Mouse (Mus musculus) C2C12 (cell line): Measurements from ENCODE around the gene H2afy2. TPM values are rescaled to one million over a fixed set of nuclear protein-coding genes. Genes with fewer than 3 reads are reported as not detected.

Source experiments
- H3K27me3 ChIP-seq: one replicate; pipeline ENCODE4 v1.6.1; 2011; ENCODE audit not compliant: control insufficient read depth, insufficient read depth, insufficient read length
- H3K36me3 ChIP-seq: one replicate; pipeline ENCODE4 v1.6.1; 2011; ENCODE audit not compliant: control insufficient read depth, insufficient read depth
- H3K4me3 ChIP-seq: one replicate; pipeline ENCODE4 v1.5.1; 2011; ENCODE audit warnings: mild to moderate bottlenecking, control low read depth; ENCODE audit not compliant: poor library complexity, insufficient read depth, severe bottlenecking
- H3K79me2 ChIP-seq: one replicate; pipeline ENCODE4 v1.6.1; 2011; ENCODE audit not compliant: control insufficient read depth, insufficient read depth
- H3K79me3 ChIP-seq: one replicate; pipeline ENCODE4 v1.6.1; 2011; ENCODE audit warnings: low read depth, control low read depth
- H3ac ChIP-seq: one replicate; pipeline ENCODE3; 2011; ENCODE audit warnings: low read depth; ENCODE audit not compliant: control insufficient read depth, insufficient read length
- CEBPB ChIP-seq: IDR thresholded peaks from one replicate; pipeline ENCODE4 v1.6.1; 2011; ENCODE audit warnings: low read depth, mild to moderate bottlenecking, control low read depth, moderate library complexity
- CTCF ChIP-seq: IDR thresholded peaks from one replicate; pipeline ENCODE4 v1.5.1; 2011; ENCODE audit not compliant: control insufficient read depth, insufficient read depth, insufficient read length
- FOSL1 ChIP-seq: IDR thresholded peaks from one replicate; pipeline ENCODE4 v1.8.0; 2011; ENCODE audit warnings: mild to moderate bottlenecking, low read length; ENCODE audit not compliant: poor library complexity, insufficient read depth, severe bottlenecking
- MAX ChIP-seq: IDR thresholded peaks from one replicate; pipeline ENCODE4 v1.6.1; 2011; ENCODE audit warnings: mild to moderate bottlenecking, control low read depth
- MYOD1 ChIP-seq: IDR thresholded peaks from one replicate; pipeline ENCODE4 v1.6.1; 2011; ENCODE audit warnings: low read depth; ENCODE audit not compliant: control insufficient read depth, insufficient read length
- MYOG ChIP-seq: IDR thresholded peaks from one replicate; pipeline ENCODE4 v1.6.1; 2011; ENCODE audit not compliant: control insufficient read depth, insufficient read length; ENCODE audit errors: extremely low read depth
- USF1 ChIP-seq: IDR thresholded peaks from one replicate; pipeline ENCODE4 v1.6.1; 2011; ENCODE audit warnings: low read depth, mild to moderate bottlenecking, control low read depth, moderate library complexity
- polyA plus RNA-seq: library from polyadenylated mRNA; unstranded; fragments of >200 nt; fragmentation: generic; extraction: Trizol; gene quantifications from one replicate; pipeline ENCODE4 v1.2.1, GENCODE M21; 2012; ENCODE audit warnings: missing spikeins

H2afy2 gene
- polyA plus RNA-seq, 1 experiment, result 10.5 TPM

DNA sequence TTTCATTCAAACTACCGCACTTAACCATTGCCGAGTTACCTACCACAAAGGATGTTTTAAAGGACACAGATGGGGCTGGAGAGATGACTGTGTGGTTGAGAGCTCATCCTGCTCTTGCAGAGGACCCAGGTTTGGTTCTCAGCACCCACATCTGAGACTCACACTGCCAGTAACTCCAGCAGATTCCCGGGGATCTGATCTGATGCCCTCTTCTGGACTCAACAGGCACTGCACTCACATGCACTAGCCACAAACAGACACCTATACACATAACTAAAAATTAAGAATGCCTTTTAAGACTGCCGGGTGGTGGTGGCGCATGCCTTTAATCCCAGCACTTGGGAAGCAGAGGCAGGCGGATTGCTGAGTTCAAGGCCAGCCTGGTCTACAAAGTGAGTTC is 53.8 kb downstream of the H2afy2 start:
- Histone ChIP-seq H3ac (no peak overlapping the region), H3K36me3 (peaks cover 6% of the 10 kb centered on the region), H3K4me3 (no peak overlapping the region), H3K79me2 (no peaks in the 10 kb centered on the region), H3K27me3 (no peaks in the 10 kb centered on the region), H3K79me3 (no peaks in the 10 kb centered on the region)
- TF ChIP-seq USF1 (no peak), MAX (no peak), CEBPB (no peak), MYOD1 (no peak)

DNA sequence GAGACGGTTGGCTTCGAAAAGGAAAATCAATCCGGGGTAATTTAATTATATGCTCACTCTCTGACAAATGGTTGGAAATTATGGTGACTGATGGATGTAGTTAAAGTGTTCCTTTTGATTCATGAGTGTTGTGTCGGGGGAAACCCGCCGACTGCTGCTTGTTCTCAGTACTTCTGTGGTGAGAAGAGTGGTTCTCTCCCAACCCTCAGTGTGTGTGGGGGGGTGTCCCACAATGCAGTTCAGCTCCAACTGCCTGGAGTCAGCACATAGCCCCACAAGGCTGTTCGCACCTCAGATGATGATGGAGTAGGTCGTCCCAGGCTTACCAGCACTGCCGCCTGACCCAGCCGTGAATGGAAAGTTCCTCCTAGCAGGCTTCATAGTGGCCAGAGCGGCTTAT is 54.8 kb downstream of the H2afy2 start:
- no peak overlapping the region for H3K4me3 ChIP-seq
- no peaks in the 10 kb centered on the region for H3K79me3 ChIP-seq
- H3K27me3 ChIP-seq, result no peaks in the 10 kb centered on the region
- TF ChIP-seq CTCF (no peak), FOSL1 (no peak), MYOG (no peak), USF1 (no peak), CEBPB (no peak), MYOD1 (no peak), MAX (no peak)
- peaks cover 6% of the 10 kb centered on the region for H3K36me3 ChIP-seq
- H3ac ChIP-seq, result no peak overlapping the region
- H3K79me2 ChIP-seq, result no peaks in the 10 kb centered on the region

DNA sequence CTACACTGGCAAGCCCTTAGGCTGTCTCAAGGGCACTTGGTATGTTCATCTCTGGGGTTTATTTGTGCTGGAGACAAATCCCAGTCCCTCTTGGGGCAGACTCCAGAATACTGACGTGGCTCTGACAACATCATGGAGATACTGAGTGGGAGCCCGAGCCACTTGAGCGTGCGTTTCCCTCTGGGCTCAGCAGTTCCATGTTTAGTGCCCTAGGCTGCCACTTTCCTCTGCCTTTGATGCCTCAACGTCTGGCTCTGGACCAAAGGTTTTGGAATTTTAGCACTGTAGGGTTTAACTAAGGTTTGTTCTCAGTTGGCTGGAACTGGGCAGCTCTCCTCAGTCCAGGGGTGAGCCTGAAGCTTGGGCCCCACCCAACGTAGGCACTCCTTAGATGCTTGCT is 60.7 kb downstream of the H2afy2 start:
- no peaks in the 10 kb centered on the region for H3K79me2 ChIP-seq
- H3K79me3 ChIP-seq, result no peaks in the 10 kb centered on the region
- no peak for TF ChIP-seq FOSL1
- TF ChIP-seq MYOG, result no peak
- no peak for TF ChIP-seq USF1
- no peak for TF ChIP-seq MAX
- no peak for TF ChIP-seq CEBPB
- no peak for TF ChIP-seq MYOD1
- TF ChIP-seq CTCF, result no peak
- no peaks in the 10 kb centered on the region for H3K36me3 ChIP-seq
- no peaks in the 10 kb centered on the region for H3K27me3 ChIP-seq
- no peak overlapping the region for H3K4me3 ChIP-seq
- no peak overlapping the region for H3ac ChIP-seq

DNA sequence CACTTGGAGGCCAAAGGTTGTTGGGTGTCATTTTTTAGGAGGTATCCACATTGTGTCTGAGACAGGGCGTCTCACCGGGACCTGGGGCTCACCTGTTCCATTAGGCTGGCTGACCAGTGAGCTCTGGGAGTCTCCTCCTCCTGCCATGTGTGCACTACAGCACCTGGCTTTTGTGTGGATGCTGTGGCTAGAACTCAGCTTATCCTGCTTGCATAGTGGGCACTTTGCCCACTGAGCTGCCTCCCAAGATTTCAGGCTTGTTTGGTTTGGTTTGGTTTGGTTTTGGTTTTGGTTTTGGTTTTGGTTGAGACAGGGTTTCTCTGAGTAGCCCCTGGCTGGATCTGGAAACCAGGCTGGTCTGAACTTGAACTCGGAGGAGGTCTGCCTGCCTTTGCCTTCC is 61.7 kb downstream of the H2afy2 start:
- Histone ChIP-seq H3K36me3 (no peaks in the 10 kb centered on the region), H3K4me3 (no peak overlapping the region), H3K27me3 (no peaks in the 10 kb centered on the region), H3K79me2 (no peaks in the 10 kb centered on the region), H3ac (no peak overlapping the region), H3K79me3 (no peaks in the 10 kb centered on the region)
- TF ChIP-seq USF1 (no peak), MYOG (no peak), MYOD1 (no peak), CEBPB (no peak), CTCF (no peak)

DNA sequence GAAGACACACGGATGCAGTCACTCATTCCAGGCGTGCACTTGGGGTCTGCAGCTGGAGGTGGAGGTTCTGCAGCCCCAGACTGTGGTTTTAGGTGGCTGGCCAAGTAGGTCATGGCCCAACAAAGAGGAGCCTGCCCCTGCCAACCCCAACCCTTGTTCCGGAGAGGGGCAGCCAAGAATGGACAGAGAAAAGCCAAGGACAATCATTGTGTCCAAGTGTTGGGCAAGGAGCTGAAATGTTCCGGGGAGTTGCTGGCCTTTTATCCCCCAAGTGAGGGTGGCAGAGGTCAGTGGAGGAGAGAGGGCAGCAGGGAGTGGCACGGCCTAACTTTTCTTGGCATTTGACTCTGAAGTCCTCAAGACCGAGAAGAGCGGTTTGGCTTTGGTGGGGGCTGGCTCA is 63.6 kb downstream of the H2afy2 start:
- no peak for TF ChIP-seq MAX
- TF ChIP-seq MYOD1, result no peak
- no peak for TF ChIP-seq MYOG
- TF ChIP-seq FOSL1, result no peak
- Histone ChIP-seq H3ac (no peak overlapping the region), H3K79me3 (no peaks in the 10 kb centered on the region)

DNA sequence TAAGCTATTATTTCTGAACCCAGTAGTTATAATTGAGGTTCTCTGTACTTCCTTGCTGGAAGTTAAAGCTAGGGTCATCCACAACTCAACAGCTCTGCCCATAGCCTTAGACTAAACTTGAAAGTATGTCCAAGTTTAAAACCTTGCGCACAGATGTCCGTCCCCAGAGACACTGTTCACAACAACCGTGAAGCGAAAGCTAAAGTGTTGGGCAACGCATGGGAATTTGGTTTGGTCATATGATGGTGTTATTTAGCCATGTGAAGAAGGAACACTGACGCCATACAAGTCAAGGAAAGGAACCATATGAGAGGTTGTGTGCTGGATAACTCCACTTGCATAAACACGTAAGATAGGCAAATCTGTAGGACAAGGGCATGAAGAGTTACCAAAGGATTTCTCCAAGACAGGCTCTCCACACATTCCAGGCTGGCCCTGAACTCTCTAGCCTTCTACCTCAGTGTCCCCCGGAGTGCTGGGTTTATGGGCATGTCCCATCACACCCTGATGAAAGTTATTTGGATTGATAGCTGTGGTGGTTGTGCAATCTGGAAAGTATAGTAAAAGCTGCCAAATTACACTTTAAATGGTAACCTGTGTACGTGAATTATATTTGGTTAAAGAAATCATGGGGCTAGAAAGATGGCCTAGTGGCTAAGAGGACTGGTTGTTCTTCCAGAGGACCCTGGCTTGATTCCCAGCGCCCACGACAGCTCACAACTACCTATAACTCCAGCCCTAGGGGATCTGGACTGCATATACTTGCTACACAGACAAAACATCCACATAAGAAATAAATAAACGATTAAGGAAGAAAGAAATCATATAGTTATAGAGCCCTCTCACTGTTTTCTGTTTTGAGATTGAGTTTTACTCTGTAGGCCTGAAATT is 66.3 kb downstream of the H2afy2 start:
- Histone ChIP-seq H3K36me3 (no peaks in the 10 kb centered on the region), H3K27me3 (no peaks in the 10 kb centered on the region), H3K79me3 (no peaks in the 10 kb centered on the region), H3ac (no peak overlapping the region), H3K79me2 (no peaks in the 10 kb centered on the region), H3K4me3 (no peak overlapping the region)
- no peak for TF ChIP-seq FOSL1
- no peak for TF ChIP-seq MYOG
- TF ChIP-seq CTCF, result no peak
- no peak for TF ChIP-seq MAX
- no peak for TF ChIP-seq USF1
- TF ChIP-seq MYOD1, result no peak
- TF ChIP-seq CEBPB, result no peak

More for the DNA sequence above, 63.6 kb downstream of the H2afy2 start:
- Histone ChIP-seq H3K79me2 (no peaks in the 10 kb centered on the region), H3K27me3 (no peaks in the 10 kb centered on the region), H3K36me3 (no peaks in the 10 kb centered on the region), H3K4me3 (no peak overlapping the region)
